Mouse (Mus musculus): Measurements from ENCODE around the gene Dennd4c.

DNA sequence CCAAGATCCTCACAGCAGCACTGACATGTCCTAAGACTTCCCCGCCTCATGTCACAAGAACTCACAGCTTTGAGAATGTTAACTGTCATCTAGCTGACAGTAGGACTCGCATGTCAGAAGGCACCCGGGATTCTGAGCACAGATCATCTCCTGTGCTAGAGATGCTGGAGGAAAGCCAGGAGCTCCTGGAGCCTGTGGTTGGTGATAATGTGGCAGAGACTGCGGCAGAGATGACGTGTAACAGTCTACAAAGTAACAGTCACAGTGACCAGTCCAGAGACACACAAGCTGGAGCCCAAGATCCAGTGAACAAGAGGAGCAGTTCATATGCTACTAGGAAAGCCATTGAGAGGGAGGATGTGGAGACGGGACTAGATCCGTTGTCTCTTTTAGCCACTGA is 76.8 kb downstream of the Dennd4c start:
- TF ChIP-seq CTCF (conservative IDR thresholded peaks at IDR 0.05 in 1 of 2, IDR thresholded peaks at IDR 0.05 in 1 of 2; ENCODE audit: low read depth in 2 of 2, low read length in 2 of 2) (no peak), POLR2A (IDR thresholded peaks at IDR 0.05; ENCODE audit: low read depth, low read length) (no peak)
